Mouse (Mus musculus) lung, embryonic 15.5 days (tissue): ENCODE measurements at regions not wholly inside any gene's neighbourhood (a gene's known extent, or its start where the extent isn't known, plus 50 kb on each side); places are given as distances from the start of the nearest gene placed in this dataset.

Source experiments
- ATAC-seq: fragments of 200-750 bp; cut with Nextera tagmentation; 2 replicates; pipeline ENCODE4 v1.8.0; 2017; ENCODE audit warnings: moderate number of reproducible peaks, borderline replicate concordance; ENCODE audit not compliant: low FRiP score, low TSS enrichment; ENCODE audit errors: extremely low read depth
- H3K27ac ChIP-seq: fragments of 300-500 bp; sonication (generic); 2 replicates; pipeline ENCODE4 v1.5.1; 2015; ENCODE audit warnings: moderate library complexity, mild to moderate bottlenecking, inconsistent platforms
- H3K27me3 ChIP-seq: fragments of 300-500 bp; sonication (generic); 2 replicates; pipeline ENCODE4 v1.6.1; 2015; ENCODE audit warnings: inconsistent platforms
- H3K36me3 ChIP-seq: fragments of 300-500 bp; sonication (generic); 2 replicates; pipeline ENCODE4 v1.6.1; 2015; ENCODE audit warnings: inconsistent platforms
- H3K4me1 ChIP-seq: fragments of 300-500 bp; sonication (generic); 2 replicates; pipeline ENCODE4 v1.6.1; 2015; ENCODE audit warnings: inconsistent platforms
- H3K4me2 ChIP-seq: fragments of 300-500 bp; sonication (generic); 2 replicates; pipeline ENCODE4 v1.6.1; 2015; ENCODE audit warnings: inconsistent platforms, mild to moderate bottlenecking, moderate library complexity
- H3K4me3 ChIP-seq: fragments of 300-500 bp; sonication (generic); 2 replicates; pipeline ENCODE4 v1.5.1; 2015; ENCODE audit warnings: mild to moderate bottlenecking, inconsistent platforms
- H3K9ac ChIP-seq: fragments of 300-500 bp; sonication (generic); 2 replicates; pipeline ENCODE4 v1.6.1; 2015; ENCODE audit warnings: inconsistent platforms
- H3K9me3 ChIP-seq: fragments of 300-500 bp; sonication (generic); 2 replicates; pipeline ENCODE4 v1.6.1; 2016; ENCODE audit warnings: inconsistent platforms
- WGBS: fragments of 180-500 bp; shearing (Covaris S2); methylation state at CpG from one replicate; pipeline ENCODE4 v1.1.7; 2015; 5-methylcytosine and 5-hydroxymethylcytosine counted together

- WGBS = 30% methylated on average over 12 of the region's 13 CpGs
- ATAC-seq = peak; percentile 85
- Histone ChIP-seq H3K4me3 (no peak overlapping the region), H3K27ac (no peak overlapping the region; the same call in 1 of the 2 replicates), H3K9me3 (no peaks in the 10 kb centered on the region), H3K36me3 (no peaks in the 10 kb centered on the region), H3K4me1 (0 out of 2 replicates have a peak, but pooled peaks cover 7% of the 10 kb centered on the region), H3K4me2 (no peak overlapping the region), H3K9ac (no peak overlapping the region), H3K27me3 (no peaks in the 10 kb centered on the region)
Measured at GRCm38 (mm10) chr11:19670853-19671530, 253.2 kb upstream of the Spred2 start.

- H3K27me3 ChIP-seq = no peaks in the 10 kb centered on the region
- no peak overlapping the region for H3K4me2 ChIP-seq
- no peak for ATAC-seq
- 0 out of 2 replicates have a peak, but pooled peaks cover 7% of the 10 kb centered on the region for H3K4me1 ChIP-seq
- 54% methylated on average over 1 of the region's 1 CpGs for WGBS
- no peaks in the 10 kb centered on the region for H3K36me3 ChIP-seq
- H3K27ac ChIP-seq = no peak overlapping the region
- no peak overlapping the region for H3K4me3 ChIP-seq
- no peak overlapping the region for H3K9ac ChIP-seq
- no peaks in the 10 kb centered on the region for H3K9me3 ChIP-seq
Measured at GRCm38 (mm10) chr11:19673012-19673411, 251.2 kb upstream of the Spred2 start.

- Histone ChIP-seq H3K9ac (no peak overlapping the region), H3K4me1 (peaks cover 7% of the 10 kb centered on the region; the same call in 1 of the 2 replicates), H3K27me3 (no peaks in the 10 kb centered on the region), H3K4me2 (no peak overlapping the region), H3K36me3 (no peaks in the 10 kb centered on the region), H3K27ac (no peak overlapping the region), H3K9me3 (no peaks in the 10 kb centered on the region), H3K4me3 (no peak overlapping the region)
- 97% methylated on average over 1 of the region's 1 CpGs for WGBS
- no peak for ATAC-seq
Measured at GRCm38 (mm10) chr11:19676514-19676913, 247.7 kb upstream of the Spred2 start.

- Histone ChIP-seq H3K9me3 (no peaks in the 10 kb centered on the region), H3K36me3 (no peaks in the 10 kb centered on the region), H3K9ac (no peak overlapping the region), H3K27ac (no peak overlapping the region), H3K4me3 (no peak overlapping the region), H3K27me3 (no peaks in the 10 kb centered on the region), H3K4me2 (no peak overlapping the region), H3K4me1 (peaks cover 6% of the 10 kb centered on the region; the same call in 1 of the 2 replicates)
- 36% methylated on average over 2 of the region's 2 CpGs for WGBS
- ATAC-seq = no peak
Measured at GRCm38 (mm10) chr11:19679041-19679440, 245.1 kb upstream of the Spred2 start.

- Histone ChIP-seq H3K36me3 (no peaks in the 10 kb centered on the region), H3K9ac (no peak overlapping the region), H3K4me3 (no peak overlapping the region), H3K27me3 (no peaks in the 10 kb centered on the region), H3K27ac (no peak overlapping the region), H3K4me2 (no peak overlapping the region), H3K9me3 (no peaks in the 10 kb centered on the region), H3K4me1 (peaks cover 6% of the 10 kb centered on the region; the same call in 1 of the 2 replicates)
- ATAC-seq = no peak; the same call in 1 of the 2 replicates
- whole genome bisulfite sequencing = 50% methylated on average over 5 of the region's 5 CpGs
Measured at GRCm38 (mm10) chr11:19679669-19680068, 244.5 kb upstream of the Spred2 start.

GRCm38 (mm10) chr11:19701198-19701597 is 223.0 kb upstream of the Spred2 start:
- Histone ChIP-seq H3K4me1 (no peaks in the 10 kb centered on the region), H3K9ac (no peak overlapping the region), H3K9me3 (no peaks in the 10 kb centered on the region), H3K27ac (no peak overlapping the region), H3K27me3 (no peaks in the 10 kb centered on the region), H3K36me3 (no peaks in the 10 kb centered on the region), H3K4me3 (no peak overlapping the region), H3K4me2 (no peak overlapping the region)
- no peak for ATAC-seq
- WGBS = 45% methylated on average over 3 of the region's 3 CpGs

GRCm38 (mm10) chr11:19708821-19709220 is 215.4 kb upstream of the Spred2 start:
- Histone ChIP-seq H3K36me3 (no peaks in the 10 kb centered on the region), H3K27ac (no peak overlapping the region), H3K4me1 (no peaks in the 10 kb centered on the region), H3K9ac (no peak overlapping the region), H3K4me2 (no peak overlapping the region), H3K27me3 (no peaks in the 10 kb centered on the region), H3K9me3 (no peaks in the 10 kb centered on the region), H3K4me3 (no peak overlapping the region)
- 76% methylated on average over 6 of the region's 6 CpGs for WGBS
- ATAC-seq = no peak

GRCm38 (mm10) chr11:19709337-19709736 is 214.8 kb upstream of the Spred2 start:
- ATAC-seq = no peak
- H3K4me1 ChIP-seq = no peaks in the 10 kb centered on the region
- WGBS = 86% methylated on average over 8 of the region's 8 CpGs
- no peak overlapping the region for H3K4me3 ChIP-seq
- no peak overlapping the region for H3K4me2 ChIP-seq
- no peaks in the 10 kb centered on the region for H3K27me3 ChIP-seq
- no peaks in the 10 kb centered on the region for H3K9me3 ChIP-seq
- H3K27ac ChIP-seq = no peak overlapping the region
- no peak overlapping the region for H3K9ac ChIP-seq
- H3K36me3 ChIP-seq = no peaks in the 10 kb centered on the region

- H3K9ac ChIP-seq = no peak overlapping the region
- no peaks in the 10 kb centered on the region for H3K27me3 ChIP-seq
- H3K9me3 ChIP-seq = no peaks in the 10 kb centered on the region
- no peak overlapping the region for H3K4me3 ChIP-seq
- H3K4me2 ChIP-seq = no peak overlapping the region
- no peaks in the 10 kb centered on the region for H3K36me3 ChIP-seq
- H3K4me1 ChIP-seq = 0 out of 2 replicates have a peak, but pooled peaks cover 2% of the 10 kb centered on the region
- WGBS = 78% methylated on average over 8 of the region's 8 CpGs
- no peak overlapping the region for H3K27ac ChIP-seq
- ATAC-seq = no peak
Measured at GRCm38 (mm10) chr11:19713091-19713490, 211.1 kb upstream of the Spred2 start.

- 78% methylated on average over 20 of the region's 20 CpGs for WGBS
- ATAC-seq = no peak
Measured at GRCm38 (mm10) chr11:19713597-19713996, 210.6 kb upstream of the Spred2 start.

GRCm38 (mm10) chr11:19714211-19714610 is 210.0 kb upstream of the Spred2 start:
- Histone ChIP-seq H3K4me2 (no peak overlapping the region), H3K4me1 (0 out of 2 replicates have a peak, but pooled peaks cover 2% of the 10 kb centered on the region), H3K36me3 (no peaks in the 10 kb centered on the region), H3K9ac (no peak overlapping the region), H3K27ac (no peak overlapping the region), H3K27me3 (no peaks in the 10 kb centered on the region), H3K4me3 (no peak overlapping the region), H3K9me3 (no peaks in the 10 kb centered on the region)
- WGBS = 31% methylated on average over 5 of the region's 5 CpGs
- no peak for ATAC-seq

More at GRCm38 (mm10) chr11:19713597-19713996, 210.6 kb upstream of the Spred2 start:
- Histone ChIP-seq H3K4me3 (no peak overlapping the region), H3K9me3 (no peaks in the 10 kb centered on the region), H3K36me3 (no peaks in the 10 kb centered on the region), H3K4me2 (peak overlapping the region; percentile 25; the same call in 1 of the 2 replicates), H3K27me3 (no peaks in the 10 kb centered on the region), H3K9ac (no peak overlapping the region), H3K4me1 (0 out of 2 replicates have a peak, but pooled peaks cover 2% of the 10 kb centered on the region), H3K27ac (no peak overlapping the region)

- no peak overlapping the region for H3K4me2 ChIP-seq
- no peaks in the 10 kb centered on the region for H3K9me3 ChIP-seq
- 0 out of 2 replicates have a peak, but pooled peaks cover 2% of the 10 kb centered on the region for H3K4me1 ChIP-seq
- no peak overlapping the region for H3K27ac ChIP-seq
- WGBS = 16% methylated on average over 8 of the region's 8 CpGs
- H3K27me3 ChIP-seq = no peaks in the 10 kb centered on the region
- H3K4me3 ChIP-seq = no peak overlapping the region
- no peak overlapping the region for H3K9ac ChIP-seq
- no peak for ATAC-seq
- no peaks in the 10 kb centered on the region for H3K36me3 ChIP-seq
Measured at GRCm38 (mm10) chr11:19714888-19715595, 209.1 kb upstream of the Spred2 start.
